Mouse (Mus musculus) MEL (cell line): Measurements from ENCODE around the gene E330021D16Rik. TPM values are rescaled to one million over a fixed set of nuclear protein-coding genes. Genes with fewer than 3 reads are reported as not detected.

ENCODE experiments used
- DNase-seq: peaks from one replicate; pipeline ENCODE4 v3.0.0; 2011; ENCODE audit warnings: low read depth, low spot score
- H3K27ac ChIP-seq: 2 replicates; pipeline ENCODE4 v1.5.1; 2012; ENCODE audit warnings: low read depth, mild to moderate bottlenecking, control low read depth, low read length, moderate library complexity; ENCODE audit not compliant: control insufficient read depth
- H3K27me3 ChIP-seq, 2 experiments: fragments of 150-350 bp in 1 of 2; sonication (generic) in 1 of 2; 2 replicates each; pipeline ENCODE4 v1.6.1; 2012; ENCODE audit warnings: low read length in 2 of 2, mild to moderate bottlenecking in 2 of 2, improper control_type of control experiment in 1 of 2, moderate library complexity in 1 of 2; ENCODE audit not compliant: insufficient read depth in 2 of 2, control insufficient read depth in 1 of 2
- H3K36me3 ChIP-seq, 2 experiments: 2 replicates each; pipeline ENCODE4 v1.6.1; 2012 to 2014; ENCODE audit warnings: low read length in 2 of 2, improper control_type of control experiment in 1 of 2, inconsistent platforms in 1 of 2, mild to moderate bottlenecking in 1 of 2; ENCODE audit not compliant: insufficient read depth in 2 of 2, control insufficient read depth in 1 of 2
- H3K4me1 ChIP-seq, 2 experiments: fragments of 150-350 bp in 1 of 2; sonication (generic) in 1 of 2; 2 replicates each; pipeline ENCODE4 v1.6.1; 2012; ENCODE audit warnings: low read length in 2 of 2, improper control_type of control experiment in 1 of 2, mild to moderate bottlenecking in 1 of 2; ENCODE audit not compliant: insufficient read depth in 2 of 2, control insufficient read depth in 1 of 2
- H3K4me3 ChIP-seq, 2 experiments: fragments of 150-350 bp in 1 of 2; sonication (generic) in 1 of 2; 2 replicates each; pipeline ENCODE4 v1.5.1; 2012; ENCODE audit warnings: low read depth in 2 of 2, low read length in 2 of 2, mild to moderate bottlenecking in 2 of 2, moderate library complexity in 2 of 2, control low read depth in 1 of 2, improper control_type of control experiment in 1 of 2; ENCODE audit not compliant: control insufficient read depth in 1 of 2, insufficient read depth in 1 of 2
- H3K79me2 ChIP-seq: 2 replicates; pipeline ENCODE4 v1.6.1; 2012; ENCODE audit warnings: mild to moderate bottlenecking, low read length, moderate library complexity; ENCODE audit not compliant: control insufficient read depth, poor library complexity, insufficient read depth
- H3K9ac ChIP-seq: 2 replicates; pipeline ENCODE4 v1.6.1; 2012; ENCODE audit warnings: low read depth, mild to moderate bottlenecking, control low read depth, low read length, moderate library complexity; ENCODE audit not compliant: control insufficient read depth, poor library complexity, severe bottlenecking
- H3K9me3 ChIP-seq: fragments of 150-350 bp; sonication (generic); replicated peaks from 2 replicates; pipeline ENCODE4 v1.6.1; 2012; ENCODE audit warnings: mild to moderate bottlenecking, low read length, improper control_type of control experiment, moderate library complexity; ENCODE audit not compliant: insufficient read depth
- CHD2 ChIP-seq: IDR thresholded peaks from 2 replicates; pipeline ENCODE4 v1.6.1; 2011; ENCODE audit warnings: low read length, improper control_type of control experiment
- CTCF ChIP-seq, 3 experiments: IDR thresholded peaks in 2 of 3; conservative IDR thresholded peaks in 1 of 3; 2 replicates each; pipeline ENCODE4 v1.5.1; 2011 to 2012; ENCODE audit warnings: low read length in 3 of 3, low read depth in 2 of 3, mild to moderate bottlenecking in 2 of 3, improper control_type of control experiment in 1 of 3, inconsistent platforms in 1 of 3, mixed read lengths in 1 of 3, moderate library complexity in 1 of 3; ENCODE audit not compliant: control insufficient read depth in 1 of 3, insufficient read depth in 1 of 3, poor library complexity in 1 of 3, severe bottlenecking in 1 of 3
- EP300 ChIP-seq, 2 experiments: IDR thresholded peaks; 2 replicates each; pipeline ENCODE4 v1.6.1; 2011; ENCODE audit warnings: improper control_type of control experiment in 2 of 2, low read length in 2 of 2, low read depth in 1 of 2, mild to moderate bottlenecking in 1 of 2
- GABPA ChIP-seq: IDR thresholded peaks from 2 replicates; pipeline ENCODE4 v1.6.1; 2012; ENCODE audit warnings: low read depth, mild to moderate bottlenecking, inconsistent platforms, low read length, improper control_type of control experiment, moderate library complexity
- GATA1 ChIP-seq: IDR thresholded peaks from 2 replicates; pipeline ENCODE4 v1.6.1; 2011; ENCODE audit warnings: low read depth, low read length, improper control_type of control experiment
- HCFC1 ChIP-seq: IDR thresholded peaks from 2 replicates; pipeline ENCODE4 v1.6.1; 2012; ENCODE audit warnings: low read depth, mild to moderate bottlenecking, inconsistent platforms, low read length, improper control_type of control experiment, moderate library complexity
- JUND ChIP-seq: IDR thresholded peaks from 2 replicates; pipeline ENCODE4 v1.6.1; 2011; ENCODE audit warnings: low read depth, mild to moderate bottlenecking, improper control_type of control experiment, low read length
- MAZ ChIP-seq: IDR thresholded peaks from 2 replicates; pipeline ENCODE4 v1.6.1; 2012; ENCODE audit warnings: low read depth, mild to moderate bottlenecking, inconsistent platforms, low read length, improper control_type of control experiment
- MXI1 ChIP-seq: IDR thresholded peaks from 2 replicates; pipeline ENCODE4 v1.6.1; 2011; ENCODE audit warnings: mild to moderate bottlenecking, low read depth, low read length, improper control_type of control experiment
- POLR2A ChIP-seq, 2 experiments: IDR thresholded peaks; 2 replicates each; pipeline ENCODE4 v1.6.1; 2011 to 2012; ENCODE audit warnings: low read length in 2 of 2, mild to moderate bottlenecking in 2 of 2, control low read depth in 1 of 2, improper control_type of control experiment in 1 of 2, low read depth in 1 of 2, moderate library complexity in 1 of 2; ENCODE audit not compliant: control insufficient read depth in 1 of 2, insufficient read depth in 1 of 2, poor library complexity in 1 of 2
- POLR2AphosphoS5 ChIP-seq: IDR thresholded peaks from 2 replicates; pipeline ENCODE4 v1.6.1; 2012; ENCODE audit warnings: low read depth, borderline replicate concordance, mild to moderate bottlenecking, inconsistent platforms, low read length, moderate library complexity, mixed read lengths
- RAD21 ChIP-seq: IDR thresholded peaks from 2 replicates; pipeline ENCODE4 v1.6.1; 2011; ENCODE audit warnings: mild to moderate bottlenecking, low read depth, low read length, improper control_type of control experiment
- SIN3A ChIP-seq: IDR thresholded peaks from 2 replicates; pipeline ENCODE4 v1.6.1; 2012; ENCODE audit warnings: low read length, improper control_type of control experiment, inconsistent platforms
- TCF12 ChIP-seq: IDR thresholded peaks from 2 replicates; pipeline ENCODE4 v1.6.1; 2014; ENCODE audit warnings: low read depth, mild to moderate bottlenecking, inconsistent platforms, low read length, improper control_type of control experiment, moderate library complexity
- UBTF ChIP-seq: IDR thresholded peaks from 2 replicates; pipeline ENCODE4 v1.6.1; 2012; ENCODE audit warnings: low read depth, mild to moderate bottlenecking, inconsistent platforms, low read length, improper control_type of control experiment, moderate library complexity, borderline replicate concordance; ENCODE audit not compliant: insufficient read depth
- USF1 ChIP-seq: IDR thresholded peaks from 2 replicates; pipeline ENCODE4 v1.6.1; 2014; ENCODE audit warnings: low read depth, mild to moderate bottlenecking, inconsistent platforms, low read length, improper control_type of control experiment, moderate library complexity
- ZC3H11A ChIP-seq: IDR thresholded peaks from 2 replicates; pipeline ENCODE4 v1.6.1; 2012; ENCODE audit warnings: low read depth, mild to moderate bottlenecking, inconsistent platforms, low read length, improper control_type of control experiment
- ZMIZ1 ChIP-seq: IDR thresholded peaks from 2 replicates; pipeline ENCODE4 v1.6.1; 2012; ENCODE audit warnings: low read depth, mild to moderate bottlenecking, inconsistent platforms, low read length, improper control_type of control experiment, moderate library complexity
- ZNF384 ChIP-seq: IDR thresholded peaks from 2 replicates; pipeline ENCODE4 v1.6.1; 2012; ENCODE audit warnings: low read depth, mild to moderate bottlenecking, inconsistent platforms, low read length, improper control_type of control experiment
- polyA plus RNA-seq, 2 experiments: library from polyadenylated mRNA; stranded (reverse) in 1 of 2; unstranded in 1 of 2; fragments of >175 nt in 1 of 2; fragments of >200 nt in 1 of 2; gene quantifications; 2 replicates each; pipeline versions ENCODE4 v1.2.1 to v1.2.4; 2012; ENCODE audit warnings: low replicate concordance in 2 of 2, low read depth in 1 of 2; ENCODE audit not compliant: insufficient read length in 2 of 2, insufficient read depth in 1 of 2, missing spikeins in 1 of 2
- total RNA-seq: library from RNA; depleted of rRNA; stranded (reverse); fragments of 300-350 nt; gene quantifications from 2 replicates; pipeline ENCODE4 v1.2.3, GENCODE M21; 2012

E330021D16Rik gene
- total and polyA plus RNA-seq, 3 experiments: not detected

DNA sequence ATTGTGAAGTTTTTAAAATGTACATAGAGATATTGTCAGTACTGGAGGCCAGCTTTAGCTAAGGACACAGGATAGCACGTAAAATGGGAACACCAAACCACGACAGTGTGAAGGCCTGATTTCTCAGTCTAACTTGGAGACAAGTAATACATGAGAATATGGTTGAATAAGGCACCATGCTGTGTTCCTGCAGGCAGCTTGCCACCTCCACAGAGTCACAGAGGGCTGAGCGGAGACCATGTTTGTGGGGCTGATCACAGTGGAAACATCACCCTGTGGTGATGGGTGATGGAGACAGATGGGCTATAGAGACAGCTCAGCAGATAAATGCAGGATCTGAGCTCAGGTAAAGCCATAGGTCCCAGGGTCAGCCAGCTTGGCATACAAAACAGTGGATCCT lies 8.8 kb upstream of the E330021D16Rik start:
- H3K27me3 ChIP-seq: no peaks in the 10 kb centered on the region
- H3K79me2 ChIP-seq: no peaks in the 10 kb centered on the region
- peaks cover 0 to 3% of the 10 kb centered on the region in 2 experiments; a peak in 1 of 4 replicates for H3K4me1 ChIP-seq
- H3K4me3 ChIP-seq: no peak overlapping the region
- no peak overlapping the region for H3K27ac ChIP-seq
- DNase-seq: no peak
- TF ChIP-seq EP300 (IDR thresholded peaks at IDR 0.05; ENCODE audit: low read depth in 1 of 2, low read length in 2 of 2): no peak
- no peak for TF ChIP-seq ZMIZ1
- no peak for TF ChIP-seq JUND
- TF ChIP-seq RAD21: no peak
- TF ChIP-seq MXI1: no peak
- TF ChIP-seq POLR2AphosphoS5: no peak
- no peak for TF ChIP-seq HCFC1
- TF ChIP-seq CTCF (IDR thresholded peaks at IDR 0.05 in 2 of 3, conservative IDR thresholded peaks at IDR 0.05 in 1 of 3; ENCODE audit: control insufficient read depth in 1 of 3, insufficient read depth in 1 of 3, low read depth in 2 of 3, low read length in 3 of 3, poor library complexity in 1 of 3, severe bottlenecking in 1 of 3): no peak
- H3K9ac ChIP-seq: no peak overlapping the region
- H3K36me3 ChIP-seq: peaks cover 0 to 2% of the 10 kb centered on the region in 2 experiments; a peak in 1 of 4 replicates
- no peaks in the 10 kb centered on the region for H3K9me3 ChIP-seq

DNA sequence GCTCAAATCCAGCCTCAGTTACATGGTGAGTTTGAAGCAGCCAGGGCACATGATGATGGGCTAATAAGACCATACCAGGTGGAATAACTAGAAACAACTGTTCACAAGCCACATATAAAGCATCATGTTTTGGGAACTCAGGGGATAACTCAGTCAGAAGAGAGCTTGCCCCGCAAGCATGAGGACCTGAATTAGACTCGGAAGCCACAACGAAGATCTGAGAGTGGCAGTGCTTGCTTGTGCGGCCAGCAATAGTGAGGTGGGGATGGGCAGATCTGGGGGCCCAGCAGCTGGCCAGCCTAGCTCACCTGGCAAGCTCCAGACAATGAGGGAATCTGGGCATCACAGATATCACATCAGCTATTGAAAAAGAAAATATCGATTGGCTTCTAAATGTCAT lies 7.8 kb upstream of the E330021D16Rik start:
- Histone ChIP-seq H3K4me1 (peaks cover 0 to 3% of the 10 kb centered on the region in 2 experiments; a peak in 1 of 4 replicates), H3K27ac (no peak overlapping the region), H3K36me3 (peaks cover 0 to 2% of the 10 kb centered on the region in 2 experiments; a peak in 1 of 4 replicates), H3K27me3 (no peaks in the 10 kb centered on the region), H3K9ac (no peak overlapping the region), H3K79me2 (no peaks in the 10 kb centered on the region), H3K9me3 (no peaks in the 10 kb centered on the region), H3K4me3 (no peak overlapping the region)
- no peak for DNase-seq
- TF ChIP-seq ZNF384 (no peak), GATA1 (no peak), CHD2 (no peak), MAZ (no peak), POLR2A (IDR thresholded peaks at IDR 0.05; ENCODE audit: control insufficient read depth in 1 of 2, insufficient read depth in 1 of 2, low read depth in 1 of 2, low read length in 2 of 2, poor library complexity in 1 of 2) (no peak), JUND (no peak), UBTF (no peak), SIN3A (no peak), TCF12 (no peak), GABPA (no peak), USF1 (no peak), MXI1 (no peak), ZC3H11A (no peak)
